Mouse (Mus musculus): ENCODE data around the gene Adprhl1. TPM values are rescaled to one million over a fixed set of nuclear protein-coding genes. Genes with fewer than 3 reads are reported as not detected.

The Adprhl1 gene
- polyA plus RNA-seq, 2 experiments, result 4.1 to 5.0 TPM

DNA sequence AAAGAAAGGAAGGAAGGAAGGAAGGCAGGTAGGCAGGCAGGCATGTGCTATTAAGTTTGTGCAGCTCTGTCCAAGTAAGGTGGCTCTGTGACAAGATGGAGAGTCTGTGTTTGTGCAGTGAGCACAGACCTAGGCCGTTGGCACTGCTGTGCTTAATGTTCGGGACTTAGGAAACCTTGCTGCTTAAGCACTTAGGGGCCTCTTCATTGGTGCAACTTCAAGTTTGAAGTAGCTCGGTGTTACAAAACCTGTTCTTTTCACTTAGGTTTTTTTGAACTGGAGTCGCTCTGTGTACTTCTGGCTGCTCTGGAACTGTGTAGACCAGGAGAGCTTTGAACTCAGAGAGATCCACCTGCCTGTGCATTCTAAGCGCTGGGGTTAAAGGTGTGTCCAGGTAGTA lies 18.9 kb upstream of the Adprhl1 start:
- Histone ChIP-seq H3K27me3 (ENCODE audit: control insufficient read depth, insufficient read depth, low read length) (no peaks in the 10 kb centered on the region), H3K9me3 (ENCODE audit: control insufficient read depth, low read length) (no peaks in the 10 kb centered on the region), H3K36me3 (ENCODE audit: control insufficient read depth, insufficient read depth, low read length) (peaks cover 30% of the 10 kb centered on the region), H3K9ac (ENCODE audit: low read depth, low read length, severe bottlenecking) (no peak overlapping the region), H3K27ac (replicated peaks; ENCODE audit: low read depth, low read length) (no peak overlapping the region), H3K4me1 (ENCODE audit: control insufficient read depth, insufficient read depth, low read length) (no peaks in the 10 kb centered on the region), H3K4me3 (replicated peaks; ENCODE audit: low read length) (no peak overlapping the region), H3K4me2 (replicated peaks; ENCODE audit: low read depth, low read length, severe bottlenecking) (no peak overlapping the region)
- ATAC-seq (ENCODE audit: low FRiP score, low read depth), result no peak
- no peak for TF ChIP-seq POLR2A (IDR thresholded peaks at IDR 0.05; ENCODE audit: borderline replicate concordance, extremely low read depth, insufficient read depth, insufficient read length)
- WGBS, result 94% methylated on average over 5 of the region's 5 CpGs
- DNase-seq (ENCODE audit: low spot score), result no peak

- ATAC-seq (ENCODE audit: low FRiP score, low read depth) (no peak), DNase-seq (ENCODE audit: low spot score) (peak; percentile 73)
- Histone ChIP-seq H3K4me1 (ENCODE audit: control insufficient read depth, insufficient read depth, low read length) (no peaks in the 10 kb centered on the region), H3K27me3 (ENCODE audit: control insufficient read depth, insufficient read depth, low read length) (no peaks in the 10 kb centered on the region), H3K27ac (replicated peaks; ENCODE audit: low read depth, low read length) (no peak overlapping the region), H3K4me2 (replicated peaks; ENCODE audit: low read depth, low read length, severe bottlenecking) (no peak overlapping the region), H3K9ac (ENCODE audit: low read depth, low read length, severe bottlenecking) (no peak overlapping the region), H3K36me3 (ENCODE audit: control insufficient read depth, insufficient read depth, low read length) (peaks cover 36% of the 10 kb centered on the region), H3K4me3 (replicated peaks; ENCODE audit: low read length) (no peak overlapping the region), H3K9me3 (ENCODE audit: control insufficient read depth, low read length) (no peaks in the 10 kb centered on the region)
- 64% methylated on average over 2 of the region's 2 CpGs for WGBS
- TF ChIP-seq POLR2A (IDR thresholded peaks at IDR 0.05; ENCODE audit: borderline replicate concordance, extremely low read depth, insufficient read depth, insufficient read length), result no peak
Observed at GRCm38 (mm10) chr8:13267566-13267965, 13.6 kb upstream of the Adprhl1 start.

GRCm38 (mm10) chr8:13263376-13263775 lies 9.4 kb upstream of the Adprhl1 start:
- TF ChIP-seq POLR2A (IDR thresholded peaks at IDR 0.05; ENCODE audit: borderline replicate concordance, extremely low read depth, insufficient read depth, insufficient read length), result no peak
- H3K36me3 ChIP-seq (ENCODE audit: control insufficient read depth, insufficient read depth, low read length), result peaks cover 15% of the 10 kb centered on the region

DNA sequence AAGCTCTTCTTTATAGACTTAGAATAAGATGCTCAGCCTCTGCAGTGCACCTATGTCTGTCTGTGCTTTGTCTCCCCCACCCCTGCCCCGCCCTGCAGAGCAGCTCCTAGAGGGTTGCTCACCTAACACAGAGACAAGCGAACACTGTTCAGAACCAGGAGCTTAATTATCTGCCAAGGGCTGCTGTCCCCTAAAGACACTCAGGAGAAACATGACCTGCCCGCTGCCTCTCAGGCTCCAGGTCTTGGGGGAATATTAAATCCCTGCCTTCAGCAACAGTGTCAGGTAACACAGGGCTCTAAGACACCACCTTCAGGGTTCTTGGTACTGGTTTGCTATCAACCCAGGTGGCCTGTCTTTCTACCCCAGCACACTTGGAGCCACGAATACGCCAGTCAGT lies 549 bp downstream of the Adprhl1 start:
- H3K9ac ChIP-seq (ENCODE audit: low read depth, low read length, severe bottlenecking), result no peak overlapping the region
- H3K4me2 ChIP-seq (replicated peaks; ENCODE audit: low read depth, low read length, severe bottlenecking), result no peak overlapping the region
- no peak for ATAC-seq (ENCODE audit: low FRiP score, low read depth)
- no peak for DNase-seq (ENCODE audit: low spot score)
- H3K36me3 ChIP-seq (ENCODE audit: control insufficient read depth, insufficient read depth, low read length), result peaks cover 23% of the 10 kb centered on the region
- H3K4me1 ChIP-seq (ENCODE audit: control insufficient read depth, insufficient read depth, low read length), result no peaks in the 10 kb centered on the region
- H3K4me3 ChIP-seq (replicated peaks; ENCODE audit: low read length), result no peak overlapping the region
- H3K27ac ChIP-seq (replicated peaks; ENCODE audit: low read depth, low read length), result no peak overlapping the region
- no peaks in the 10 kb centered on the region for H3K9me3 ChIP-seq (ENCODE audit: control insufficient read depth, low read length)
- H3K27me3 ChIP-seq (ENCODE audit: control insufficient read depth, insufficient read depth, low read length), result no peaks in the 10 kb centered on the region
- 60% methylated on average over 5 of the region's 5 CpGs for WGBS
- no peak for TF ChIP-seq POLR2A (IDR thresholded peaks at IDR 0.05; ENCODE audit: borderline replicate concordance, extremely low read depth, insufficient read depth, insufficient read length)

More at GRCm38 (mm10) chr8:13263376-13263775, 9.4 kb upstream of the Adprhl1 start:
- Histone ChIP-seq H3K4me3 (replicated peaks; ENCODE audit: low read length) (no peak overlapping the region), H3K4me1 (ENCODE audit: control insufficient read depth, insufficient read depth, low read length) (no peaks in the 10 kb centered on the region), H3K27ac (replicated peaks; ENCODE audit: low read depth, low read length) (no peak overlapping the region), H3K27me3 (ENCODE audit: control insufficient read depth, insufficient read depth, low read length) (no peaks in the 10 kb centered on the region), H3K9ac (ENCODE audit: low read depth, low read length, severe bottlenecking) (no peak overlapping the region), H3K4me2 (replicated peaks; ENCODE audit: low read depth, low read length, severe bottlenecking) (no peak overlapping the region), H3K9me3 (ENCODE audit: control insufficient read depth, low read length) (no peaks in the 10 kb centered on the region)
- DNase-seq (ENCODE audit: low spot score) (no peak), ATAC-seq (ENCODE audit: low FRiP score, low read depth) (no peak)
- WGBS, result 69% methylated on average over 3 of the region's 3 CpGs

- Histone ChIP-seq H3K4me1 (ENCODE audit: control insufficient read depth, insufficient read depth, low read length) (no peaks in the 10 kb centered on the region), H3K27ac (replicated peaks; ENCODE audit: low read depth, low read length) (no peak overlapping the region), H3K27me3 (ENCODE audit: control insufficient read depth, insufficient read depth, low read length) (no peaks in the 10 kb centered on the region), H3K36me3 (ENCODE audit: control insufficient read depth, insufficient read depth, low read length) (peaks cover 17% of the 10 kb centered on the region), H3K4me3 (replicated peaks; ENCODE audit: low read length) (no peak overlapping the region), H3K4me2 (replicated peaks; ENCODE audit: low read depth, low read length, severe bottlenecking) (no peak overlapping the region), H3K9ac (ENCODE audit: low read depth, low read length, severe bottlenecking) (no peak overlapping the region), H3K9me3 (ENCODE audit: control insufficient read depth, low read length) (no peaks in the 10 kb centered on the region)
- TF ChIP-seq POLR2A (IDR thresholded peaks at IDR 0.05; ENCODE audit: borderline replicate concordance, extremely low read depth, insufficient read depth, insufficient read length), result no peak
- 89% methylated on average over 13 of the region's 13 CpGs for WGBS
- ATAC-seq (ENCODE audit: low FRiP score, low read depth) (no peak), DNase-seq (ENCODE audit: low spot score) (no peak)
Observed at GRCm38 (mm10) chr8:13252837-13253236, 1.1 kb downstream of the Adprhl1 start.

DNA sequence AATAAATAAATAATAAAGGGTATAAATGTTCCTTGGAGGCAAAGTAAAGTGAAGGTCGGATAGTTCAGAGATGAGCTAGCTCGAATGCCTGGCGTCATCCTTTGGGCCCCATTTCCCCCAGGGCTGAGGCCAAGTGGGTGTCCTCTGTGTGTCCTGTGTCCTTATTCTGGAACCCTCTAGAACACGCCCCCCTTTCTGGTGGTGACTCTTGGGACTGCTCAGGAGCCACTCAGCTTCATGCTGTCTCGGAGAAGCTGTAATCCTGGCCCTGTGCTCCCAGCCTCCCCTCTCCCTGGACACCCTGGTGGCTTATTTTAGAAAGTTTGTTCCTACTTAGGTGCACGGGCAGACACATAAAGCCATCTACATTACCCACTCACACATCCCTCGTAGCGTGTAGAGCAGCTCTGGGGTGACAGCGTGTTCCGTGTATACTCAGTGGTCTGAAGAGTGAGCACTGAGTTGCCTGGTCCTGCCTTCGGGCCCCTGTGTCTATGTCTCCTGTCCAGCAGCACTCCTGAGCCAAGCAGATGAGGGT lies 9.6 kb downstream of the Adprhl1 start:
- Histone ChIP-seq H3K4me3 (replicated peaks; ENCODE audit: low read length) (no peak overlapping the region), H3K9ac (ENCODE audit: low read depth, low read length, severe bottlenecking) (no peak overlapping the region), H3K4me2 (replicated peaks; ENCODE audit: low read depth, low read length, severe bottlenecking) (no peak overlapping the region), H3K9me3 (ENCODE audit: control insufficient read depth, low read length) (no peaks in the 10 kb centered on the region), H3K36me3 (ENCODE audit: control insufficient read depth, insufficient read depth, low read length) (no peaks in the 10 kb centered on the region), H3K27me3 (ENCODE audit: control insufficient read depth, insufficient read depth, low read length) (no peaks in the 10 kb centered on the region), H3K4me1 (ENCODE audit: control insufficient read depth, insufficient read depth, low read length) (no peaks in the 10 kb centered on the region), H3K27ac (replicated peaks; ENCODE audit: low read depth, low read length) (no peak overlapping the region)
- TF ChIP-seq POLR2A (IDR thresholded peaks at IDR 0.05; ENCODE audit: borderline replicate concordance, extremely low read depth, insufficient read depth, insufficient read length), result no peak
- ATAC-seq (ENCODE audit: low FRiP score, low read depth), result no peak
- 86% methylated on average over 11 of the region's 11 CpGs for whole genome bisulfite sequencing
- no peak for DNase-seq (ENCODE audit: low spot score)
